Mouse (Mus musculus): ENCODE data around the gene Ccdc146. TPM values are rescaled to one million over a fixed set of nuclear protein-coding genes. Genes with fewer than 3 reads are reported as not detected.
A peak's percentile ranks its signal among the peaks of the same experiment; 100 is the strongest.

The Ccdc146 gene
- polyA plus RNA-seq, 1 experiment from 2014 or later: not detected

GRCm38 (mm10) chr5:21260746-21261145 lies 163.7 kb downstream of the Ccdc146 start:
- H3K4me3 ChIP-seq (replicated peaks): no peak overlapping the region
- no peaks in the 10 kb centered on the region for H3K27me3 ChIP-seq
- H3K4me1 ChIP-seq (replicated peaks): no peaks in the 10 kb centered on the region
- no peak for ATAC-seq (ENCODE audit: low read depth)
- DNase-seq: no peak
- H3K4me2 ChIP-seq: no peak overlapping the region
- H3K9ac ChIP-seq: no peak overlapping the region
- H3K9me3 ChIP-seq (replicated peaks): no peaks in the 10 kb centered on the region
- no peak overlapping the region for H3K27ac ChIP-seq
- H3K36me3 ChIP-seq: no peaks in the 10 kb centered on the region
- 45% methylated on average over 7 of the region's 7 CpGs for WGBS (ENCODE audit: insufficient replicate concordance)

GRCm38 (mm10) chr5:21257806-21258205 lies 166.7 kb downstream of the Ccdc146 start:
- no peaks in the 10 kb centered on the region for H3K9me3 ChIP-seq (replicated peaks)
- DNase-seq (no peak), ATAC-seq (ENCODE audit: low read depth) (no peak)
- H3K27ac ChIP-seq: no peak overlapping the region
- H3K27me3 ChIP-seq: no peaks in the 10 kb centered on the region
- H3K36me3 ChIP-seq: no peaks in the 10 kb centered on the region
- no peaks in the 10 kb centered on the region for H3K4me1 ChIP-seq (replicated peaks)
- H3K4me3 ChIP-seq (replicated peaks): no peak overlapping the region
- H3K9ac ChIP-seq: no peak overlapping the region
- 54% methylated on average over 6 of the region's 6 CpGs for WGBS (ENCODE audit: insufficient replicate concordance)
- H3K4me2 ChIP-seq: no peak overlapping the region

- H3K27me3 ChIP-seq: no peaks in the 10 kb centered on the region
- ATAC-seq (ENCODE audit: low read depth): no peak
- no peak for DNase-seq
- H3K36me3 ChIP-seq: no peaks in the 10 kb centered on the region
- no peak overlapping the region for H3K4me3 ChIP-seq (replicated peaks)
- 27% methylated on average over 4 of the region's 4 CpGs for WGBS (ENCODE audit: insufficient replicate concordance)
- no peak overlapping the region for H3K9ac ChIP-seq
- no peaks in the 10 kb centered on the region for H3K4me1 ChIP-seq (replicated peaks)
- H3K27ac ChIP-seq: no peak overlapping the region
- no peaks in the 10 kb centered on the region for H3K9me3 ChIP-seq (replicated peaks)
- H3K4me2 ChIP-seq: no peak overlapping the region
Measured at GRCm38 (mm10) chr5:21257126-21257525, 167.4 kb downstream of the Ccdc146 start.

- Histone ChIP-seq H3K9me3 (replicated peaks) (no peaks in the 10 kb centered on the region), H3K36me3 (no peaks in the 10 kb centered on the region), H3K27me3 (no peaks in the 10 kb centered on the region), H3K9ac (no peak overlapping the region), H3K4me1 (replicated peaks) (no peaks in the 10 kb centered on the region), H3K4me2 (no peak overlapping the region), H3K4me3 (replicated peaks) (no peak overlapping the region), H3K27ac (peak overlapping the region; percentile 18; the same call in 1 of the 2 replicates)
- 27% methylated on average over 5 of the region's 5 CpGs for WGBS (ENCODE audit: insufficient replicate concordance)
- DNase-seq: no peak
- ATAC-seq (ENCODE audit: low read depth): no peak
Measured at GRCm38 (mm10) chr5:21255551-21256132, 168.8 kb downstream of the Ccdc146 start.

- DNase-seq (no peak), ATAC-seq (ENCODE audit: low read depth) (no peak)
- H3K9ac ChIP-seq: no peak overlapping the region
- no peaks in the 10 kb centered on the region for H3K9me3 ChIP-seq (replicated peaks)
- H3K27ac ChIP-seq: no peak overlapping the region; the same call in 1 of the 2 replicates
- no peak overlapping the region for H3K4me3 ChIP-seq (replicated peaks)
- H3K36me3 ChIP-seq: no peaks in the 10 kb centered on the region
- 57% methylated on average over 12 of the region's 12 CpGs for WGBS (ENCODE audit: insufficient replicate concordance)
- no peaks in the 10 kb centered on the region for H3K4me1 ChIP-seq (replicated peaks)
- no peaks in the 10 kb centered on the region for H3K27me3 ChIP-seq
- no peak overlapping the region for H3K4me2 ChIP-seq
Measured at GRCm38 (mm10) chr5:21254731-21255525, 169.5 kb downstream of the Ccdc146 start.

GRCm38 (mm10) chr5:21248834-21249233 lies 175.6 kb downstream of the Ccdc146 start:
- no peaks in the 10 kb centered on the region for H3K27me3 ChIP-seq
- H3K9ac ChIP-seq: no peak overlapping the region
- no peak for DNase-seq

GRCm38 (mm10) chr5:21247916-21248315 lies 176.6 kb downstream of the Ccdc146 start:
- H3K4me1 ChIP-seq (replicated peaks): no peaks in the 10 kb centered on the region
- H3K4me2 ChIP-seq: no peak overlapping the region
- no peaks in the 10 kb centered on the region for H3K36me3 ChIP-seq
- ATAC-seq (ENCODE audit: low read depth) (no peak), DNase-seq (no peak)
- H3K27ac ChIP-seq: no peak overlapping the region
- no peak overlapping the region for H3K9ac ChIP-seq
- no peaks in the 10 kb centered on the region for H3K27me3 ChIP-seq
- 52% methylated on average over 2 of the region's 2 CpGs for WGBS (ENCODE audit: insufficient replicate concordance)
- no peaks in the 10 kb centered on the region for H3K9me3 ChIP-seq (replicated peaks)
- H3K4me3 ChIP-seq (replicated peaks): no peak overlapping the region

More at GRCm38 (mm10) chr5:21248834-21249233, 175.6 kb downstream of the Ccdc146 start:
- no peak for ATAC-seq (ENCODE audit: low read depth)
- Histone ChIP-seq H3K9me3 (replicated peaks) (no peaks in the 10 kb centered on the region), H3K4me3 (replicated peaks) (no peak overlapping the region), H3K4me2 (no peak overlapping the region), H3K4me1 (replicated peaks) (no peaks in the 10 kb centered on the region), H3K36me3 (no peaks in the 10 kb centered on the region), H3K27ac (no peak overlapping the region)
- WGBS (ENCODE audit: insufficient replicate concordance): 20% methylated on average over 5 of the region's 5 CpGs

GRCm38 (mm10) chr5:21246794-21247193 lies 177.7 kb downstream of the Ccdc146 start:
- Histone ChIP-seq H3K9me3 (replicated peaks) (no peaks in the 10 kb centered on the region), H3K4me1 (replicated peaks) (no peaks in the 10 kb centered on the region), H3K4me3 (replicated peaks) (no peak overlapping the region), H3K36me3 (no peaks in the 10 kb centered on the region), H3K4me2 (no peak overlapping the region), H3K9ac (no peak overlapping the region), H3K27ac (no peak overlapping the region), H3K27me3 (no peaks in the 10 kb centered on the region)
- WGBS (ENCODE audit: insufficient replicate concordance): 56% methylated on average over 6 of the region's 6 CpGs
- ATAC-seq (ENCODE audit: low read depth) (no peak), DNase-seq (no peak)

GRCm38 (mm10) chr5:21245241-21245640 lies 179.2 kb downstream of the Ccdc146 start:
- WGBS (ENCODE audit: insufficient replicate concordance): 72% methylated on average over 1 of the region's 1 CpGs

GRCm38 (mm10) chr5:21244575-21244974 lies 179.9 kb downstream of the Ccdc146 start:
- WGBS (ENCODE audit: insufficient replicate concordance): 59% methylated on average over 1 of the region's 1 CpGs
- Histone ChIP-seq H3K9me3 (replicated peaks) (no peaks in the 10 kb centered on the region), H3K36me3 (no peaks in the 10 kb centered on the region), H3K4me1 (replicated peaks) (no peaks in the 10 kb centered on the region), H3K27ac (no peak overlapping the region), H3K9ac (no peak overlapping the region), H3K4me3 (replicated peaks) (no peak overlapping the region), H3K27me3 (no peaks in the 10 kb centered on the region), H3K4me2 (no peak overlapping the region)
- no peak for DNase-seq
- no peak for ATAC-seq (ENCODE audit: low read depth)

More at GRCm38 (mm10) chr5:21245241-21245640, 179.2 kb downstream of the Ccdc146 start:
- no peak overlapping the region for H3K27ac ChIP-seq
- no peaks in the 10 kb centered on the region for H3K4me1 ChIP-seq (replicated peaks)
- ATAC-seq (ENCODE audit: low read depth): no peak
- H3K36me3 ChIP-seq: no peaks in the 10 kb centered on the region
- no peak overlapping the region for H3K9ac ChIP-seq
- no peaks in the 10 kb centered on the region for H3K27me3 ChIP-seq
- no peaks in the 10 kb centered on the region for H3K9me3 ChIP-seq (replicated peaks)
- DNase-seq: no peak
- H3K4me2 ChIP-seq: no peak overlapping the region
- no peak overlapping the region for H3K4me3 ChIP-seq (replicated peaks)

Data from liver, embryonic 13.5 days (tissue).